Mouse (Mus musculus): ENCODE results near the gene Rfx8.

The Rfx8 gene

DNA sequence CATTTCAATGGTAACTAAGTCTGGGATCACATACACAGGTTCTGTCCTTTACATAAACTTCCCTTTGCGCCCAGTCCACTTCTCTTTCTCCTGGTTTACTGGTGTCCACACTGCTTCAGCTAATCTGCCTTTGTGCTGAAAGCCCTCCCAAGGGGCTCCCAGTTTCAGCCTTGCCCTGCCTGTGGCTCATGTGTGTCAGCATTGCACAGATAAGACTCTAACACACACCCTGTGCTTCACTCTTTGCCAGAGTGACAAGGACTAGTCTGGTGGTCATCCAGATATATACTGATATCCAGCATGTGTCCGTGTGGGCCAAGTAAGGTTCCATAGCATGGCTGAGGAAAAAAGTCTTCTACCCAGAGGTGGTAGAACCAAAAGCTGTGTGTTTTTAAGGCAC, 14.7 kb upstream of the Rfx8 start:
- no peak for ATAC-seq (ENCODE audit: insufficient number of reproducible peaks, low FRiP score, low TSS enrichment)

DNA sequence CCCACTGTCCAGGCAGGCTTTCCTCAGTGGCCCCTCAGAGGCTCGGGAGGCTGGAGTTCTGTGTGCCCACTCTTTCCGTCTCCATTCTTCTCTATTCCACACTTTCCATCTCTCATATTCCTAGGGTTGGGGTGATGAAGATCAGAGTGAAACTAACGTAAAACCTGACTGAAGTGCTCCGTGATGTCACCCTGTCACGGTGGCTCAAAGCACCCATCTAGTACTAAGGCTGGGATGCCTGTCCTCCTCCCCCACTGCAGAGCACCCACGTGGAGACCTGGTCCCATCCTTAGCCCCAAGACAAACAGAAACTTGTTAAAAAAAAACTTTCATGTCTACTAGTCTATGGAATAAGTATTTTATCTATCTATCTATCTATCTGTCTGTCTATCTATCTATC, 14.1 kb upstream of the Rfx8 start:
- ATAC-seq (ENCODE audit: insufficient number of reproducible peaks, low FRiP score, low TSS enrichment), result no peak

DNA sequence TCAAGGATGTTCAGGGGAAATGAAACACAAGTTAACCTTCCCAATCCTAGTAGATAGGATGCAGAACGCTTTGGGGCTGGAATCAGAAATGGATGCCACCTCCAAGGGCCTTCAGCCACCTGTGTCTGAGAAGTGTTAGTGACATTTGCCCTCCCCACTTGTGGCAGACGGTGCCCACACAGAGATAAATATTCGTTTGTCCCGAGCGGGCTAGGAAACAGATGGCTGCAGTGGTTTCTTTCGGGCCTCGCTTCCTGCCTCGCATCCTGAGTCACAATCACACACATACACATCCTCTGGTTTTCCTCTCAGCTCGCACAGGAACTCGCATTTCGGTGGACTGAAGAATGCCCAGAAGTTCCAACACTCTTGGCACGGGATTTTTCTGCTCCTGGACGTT, 13.5 kb upstream of the Rfx8 start:
- no peak for ATAC-seq (ENCODE audit: insufficient number of reproducible peaks, low FRiP score, low TSS enrichment)

DNA sequence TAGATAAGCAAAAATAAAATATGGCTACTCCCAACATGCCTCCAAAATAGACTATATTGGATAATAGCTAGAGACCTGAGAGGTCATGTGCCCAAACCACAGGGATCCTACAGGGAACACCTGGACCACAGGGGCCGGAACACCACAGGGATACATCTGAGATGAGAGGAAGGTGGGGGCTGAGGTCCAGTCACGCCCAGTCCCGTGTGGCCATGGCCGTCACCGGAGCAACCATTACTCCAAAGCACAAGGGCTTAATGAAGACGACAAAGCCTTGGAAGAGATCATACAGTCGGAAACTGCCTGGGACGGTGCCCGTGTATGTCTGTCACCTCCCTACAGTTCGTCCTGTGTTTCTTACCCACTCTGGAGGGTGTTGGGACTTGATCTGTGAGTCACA, 13.1 kb upstream of the Rfx8 start:
- ATAC-seq (ENCODE audit: insufficient number of reproducible peaks, low FRiP score, low TSS enrichment), result no peak

DNA sequence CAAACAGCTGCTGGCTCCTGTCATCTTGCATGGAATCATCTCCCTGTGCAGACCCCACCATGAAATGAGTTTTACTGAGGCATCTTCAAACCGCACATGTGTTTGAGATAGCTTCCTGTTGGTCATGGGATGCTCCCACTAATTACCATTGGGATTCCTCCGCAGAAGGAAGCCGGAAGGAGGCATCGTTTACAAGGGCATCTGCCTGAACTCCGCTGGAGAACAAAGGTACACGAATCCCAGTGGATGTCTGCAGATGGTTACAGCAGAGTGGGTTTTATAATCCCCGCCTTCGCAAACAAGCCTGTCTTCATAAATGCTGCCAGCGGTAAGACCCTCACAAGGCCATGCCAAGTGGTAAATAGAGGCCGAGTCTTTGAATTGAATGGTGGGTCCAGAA, 11.3 kb upstream of the Rfx8 start:
- no peak for ATAC-seq (ENCODE audit: insufficient number of reproducible peaks, low FRiP score, low TSS enrichment)

DNA sequence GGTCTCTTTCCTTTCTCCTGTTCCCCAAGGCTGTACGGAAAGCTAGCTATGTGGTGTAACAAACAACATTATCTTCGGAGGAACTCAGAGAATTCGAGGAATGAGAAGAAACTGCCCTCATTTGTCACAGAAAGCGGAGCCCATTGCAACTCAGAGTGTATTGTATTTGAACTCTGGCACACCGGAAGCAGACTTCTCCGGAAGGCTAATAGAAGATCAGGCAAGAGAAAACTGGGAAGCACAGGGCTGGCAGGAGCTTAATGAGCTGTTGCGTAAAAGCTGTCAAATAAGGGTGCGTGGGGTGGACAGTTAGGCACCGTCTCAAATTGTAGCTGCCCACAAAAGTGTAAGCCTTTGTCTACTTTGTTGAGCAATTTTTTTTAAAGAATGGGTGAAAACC, 10.7 kb upstream of the Rfx8 start:
- ATAC-seq (ENCODE audit: insufficient number of reproducible peaks, low FRiP score, low TSS enrichment), result no peak

DNA sequence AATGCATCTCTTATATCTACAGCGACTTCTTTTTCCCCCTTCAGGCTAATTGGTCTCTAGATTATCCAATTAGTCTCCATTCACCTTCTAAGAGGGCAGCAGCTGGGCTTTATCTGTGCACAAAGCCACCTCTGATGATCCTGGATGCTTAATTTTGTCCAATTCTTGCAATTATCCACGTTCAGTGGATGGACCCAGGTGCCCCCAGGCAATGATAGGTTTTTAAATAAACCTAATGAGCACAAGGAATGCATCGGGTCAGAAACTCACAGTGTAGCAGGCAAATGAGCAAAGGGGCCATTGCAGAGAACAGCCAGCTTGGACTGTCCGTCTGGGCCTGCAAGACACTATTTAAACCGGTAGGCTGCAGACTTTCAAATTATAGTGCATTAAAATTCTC, 10.1 kb upstream of the Rfx8 start:
- no peak for ATAC-seq (ENCODE audit: insufficient number of reproducible peaks, low FRiP score, low TSS enrichment)

DNA sequence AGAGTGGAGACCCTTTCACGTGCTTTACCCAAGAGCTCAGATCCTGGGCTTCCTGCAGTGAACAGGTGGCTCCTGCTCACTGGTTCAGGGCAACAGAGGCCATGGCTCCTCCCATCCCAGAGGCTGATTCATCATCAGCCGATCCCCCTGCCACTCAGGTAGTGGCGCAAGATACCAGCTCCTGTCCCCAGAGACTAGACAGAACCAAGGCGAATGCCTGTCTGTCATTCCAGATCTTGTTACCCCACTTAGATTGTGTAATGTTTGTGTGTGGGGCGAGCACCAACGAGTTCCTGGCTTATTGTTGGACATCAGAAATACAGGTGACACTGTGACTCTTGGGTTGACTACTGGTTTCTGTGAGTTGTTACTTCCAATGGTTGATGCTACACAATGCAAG, 9.1 kb upstream of the Rfx8 start:
- no peak for ATAC-seq (ENCODE audit: insufficient number of reproducible peaks, low FRiP score, low TSS enrichment)

DNA sequence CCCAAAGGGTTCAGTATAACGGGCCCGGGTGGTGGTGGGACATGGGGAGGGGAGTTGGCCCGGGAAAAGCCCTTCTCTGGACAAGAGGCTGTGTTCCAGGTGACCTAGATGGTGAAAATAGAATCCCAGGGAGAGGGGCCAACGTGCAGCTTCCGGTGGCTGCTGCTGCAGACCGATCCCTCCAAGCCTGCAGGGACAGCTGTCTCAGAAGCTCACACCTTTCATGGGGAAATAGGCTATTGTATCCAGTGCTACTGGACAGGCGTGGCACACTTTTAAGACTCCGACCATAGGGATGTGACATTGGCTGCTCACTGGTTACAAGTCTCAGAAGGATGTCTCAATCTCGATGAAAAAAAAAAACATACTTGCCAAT, 542 bp upstream of the Rfx8 start:
- ATAC-seq (ENCODE audit: insufficient number of reproducible peaks, low FRiP score, low TSS enrichment), result peak; percentile 31; the same call in 1 of the 2 replicates

DNA sequence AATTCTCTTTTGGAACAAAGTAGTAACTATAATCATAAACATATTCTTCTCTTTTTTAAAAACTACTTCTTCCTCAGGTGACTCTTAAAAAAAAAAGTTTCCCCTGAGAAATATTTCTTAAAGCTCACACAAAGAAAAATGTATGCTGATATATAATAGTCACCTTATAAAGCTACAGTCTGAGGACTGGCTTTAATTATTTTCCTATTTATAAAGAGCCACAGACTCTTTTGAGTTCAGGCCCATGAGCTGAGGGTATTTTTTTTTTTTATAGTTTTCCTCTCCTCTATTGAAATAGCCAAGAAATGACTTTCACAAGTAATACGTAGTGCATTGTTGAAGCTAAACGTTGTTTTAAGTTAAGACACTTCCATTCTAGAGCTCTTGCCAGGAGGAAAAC, 611 bp downstream of the Rfx8 start:
- no peak for ATAC-seq (ENCODE audit: insufficient number of reproducible peaks, low FRiP score, low TSS enrichment)

DNA sequence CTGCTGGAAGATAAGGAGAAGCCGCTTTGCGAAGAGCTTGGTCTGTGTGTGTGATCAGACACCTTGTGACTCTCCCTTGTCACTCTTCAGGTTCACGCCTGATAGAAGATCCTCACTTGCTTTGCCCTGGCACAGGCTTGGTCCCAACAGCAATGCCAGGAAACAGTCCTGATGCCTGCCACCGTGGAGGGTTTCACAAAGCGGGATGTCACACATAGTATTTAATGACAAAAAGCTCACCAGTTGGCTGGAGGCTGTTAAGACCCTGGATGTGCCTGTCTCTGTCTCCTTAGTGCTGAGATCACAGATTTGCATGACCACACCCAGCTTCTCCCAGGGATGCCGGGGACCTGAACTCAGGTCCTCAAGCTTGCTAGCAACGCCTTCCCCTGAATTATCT, 5.2 kb downstream of the Rfx8 start:
- ATAC-seq (ENCODE audit: insufficient number of reproducible peaks, low FRiP score, low TSS enrichment), result no peak

DNA sequence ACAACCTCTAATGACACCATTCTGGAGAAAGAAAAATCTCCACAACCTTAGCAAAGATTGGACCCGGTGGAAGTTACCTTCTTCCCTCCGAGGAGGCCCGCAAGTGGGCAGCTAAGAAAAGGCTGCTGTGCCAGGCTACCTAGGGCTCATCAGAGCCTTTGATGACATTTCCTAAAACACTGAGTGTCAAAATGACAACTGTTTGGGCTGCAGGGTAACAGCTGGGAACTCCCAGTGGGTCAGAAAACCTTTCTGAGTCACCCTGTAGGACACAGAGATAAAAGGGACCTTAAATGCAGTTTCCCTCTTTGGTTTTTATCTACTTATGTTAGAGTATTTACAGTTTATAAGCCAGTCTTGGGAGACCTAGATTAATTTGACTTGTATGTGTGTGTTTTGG, 6.1 kb downstream of the Rfx8 start:
- ATAC-seq (ENCODE audit: insufficient number of reproducible peaks, low FRiP score, low TSS enrichment), result no peak

DNA sequence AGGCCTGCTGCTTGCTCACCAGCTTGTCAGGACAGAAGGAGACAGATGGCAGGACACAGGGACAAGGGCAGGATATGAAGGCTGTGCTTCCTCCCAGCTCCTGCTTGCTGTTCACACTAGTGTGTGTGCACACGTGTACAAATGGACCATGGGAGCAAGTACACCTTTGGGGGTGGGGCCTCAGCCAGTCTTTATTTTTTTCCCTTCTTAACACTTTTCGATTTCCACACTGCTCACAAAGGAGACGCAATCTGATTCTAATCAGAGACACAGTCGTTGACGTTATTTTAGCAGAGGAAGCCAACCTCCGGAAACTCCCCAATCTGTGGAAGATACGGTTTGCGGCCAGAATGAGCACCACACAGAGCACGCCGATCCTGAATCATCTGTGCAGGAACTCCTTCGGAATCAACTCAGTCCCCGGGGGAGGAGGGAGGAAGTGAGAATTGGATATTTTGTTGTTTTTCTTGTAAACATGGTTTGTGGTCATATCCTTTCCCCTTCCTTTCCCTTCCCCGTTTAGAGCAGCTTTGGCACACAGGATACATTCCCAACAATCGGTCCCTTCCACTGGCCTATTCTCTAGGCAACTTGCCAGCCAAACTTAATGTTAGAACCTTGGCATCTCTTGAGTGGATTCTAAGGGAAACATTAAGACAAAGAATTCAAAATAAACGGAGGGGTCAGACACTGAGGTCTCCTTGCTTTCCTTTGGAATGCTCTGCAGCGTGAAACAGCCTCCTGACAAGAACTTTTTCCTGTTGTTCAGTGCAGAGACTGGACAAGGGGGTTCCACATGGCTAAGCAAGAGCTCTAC, 6.7 kb downstream of the Rfx8 start:
- ATAC-seq (ENCODE audit: insufficient number of reproducible peaks, low FRiP score, low TSS enrichment), result no peak

DNA sequence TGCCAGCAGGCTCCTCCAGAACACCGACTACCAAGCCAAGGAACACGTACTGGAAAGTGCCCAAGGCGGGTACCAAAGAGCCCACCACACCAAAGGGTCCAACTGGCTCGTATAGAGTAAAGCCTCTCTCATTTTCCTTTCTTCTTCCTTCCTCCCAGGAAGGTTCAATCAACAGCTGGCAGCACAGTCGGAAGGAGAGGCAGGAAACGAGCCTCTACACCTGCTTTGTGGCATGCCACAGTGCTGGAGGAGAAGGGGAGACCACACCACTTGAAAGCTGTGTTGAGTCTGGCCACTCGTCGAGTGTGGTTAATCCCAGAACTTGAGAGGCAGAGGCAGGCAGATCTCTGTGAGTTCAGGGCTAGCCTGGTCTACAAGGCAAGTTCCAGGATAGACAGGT, 7.5 kb downstream of the Rfx8 start:
- ATAC-seq (ENCODE audit: insufficient number of reproducible peaks, low FRiP score, low TSS enrichment), result no peak

DNA sequence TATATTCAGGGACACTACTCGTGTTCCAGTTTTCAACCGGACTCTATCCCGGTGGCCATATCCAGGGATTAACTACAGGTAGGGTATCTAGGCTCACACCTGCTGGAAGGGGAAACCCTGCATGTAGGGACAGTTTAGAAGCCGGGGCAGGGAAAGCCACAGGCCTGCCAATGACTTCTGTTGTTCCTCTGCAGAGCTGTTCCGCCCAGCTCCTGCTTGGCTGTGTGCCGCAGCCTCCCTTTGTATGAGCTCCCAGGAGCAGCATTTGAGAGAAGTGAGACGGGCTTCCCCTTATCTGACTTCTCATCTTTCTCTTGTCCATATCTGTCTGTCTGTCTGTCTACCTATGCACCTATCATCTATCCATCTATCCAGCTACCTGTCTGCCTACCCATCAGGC, 8.5 kb downstream of the Rfx8 start:
- ATAC-seq (ENCODE audit: insufficient number of reproducible peaks, low FRiP score, low TSS enrichment), result no peak

DNA sequence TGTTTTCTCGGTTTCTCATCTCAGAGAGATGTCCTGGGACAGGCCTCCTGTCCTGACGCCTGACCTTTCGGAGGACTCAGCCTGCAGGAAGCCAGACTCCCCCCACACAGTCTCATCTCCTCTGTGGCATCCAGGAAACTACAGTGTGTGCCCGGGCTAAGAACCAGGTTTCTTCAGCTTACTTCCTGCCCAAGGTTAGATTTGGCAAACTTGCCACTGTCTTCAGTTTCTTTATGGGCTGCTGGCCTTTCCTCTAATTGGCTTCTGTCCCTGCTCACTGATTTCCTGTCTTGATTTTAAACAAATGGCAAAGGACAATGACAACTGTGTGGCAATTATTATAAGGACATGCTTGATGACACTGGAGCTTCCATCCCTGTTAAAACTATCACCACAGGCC, 10.2 kb downstream of the Rfx8 start:
- ATAC-seq (ENCODE audit: insufficient number of reproducible peaks, low FRiP score, low TSS enrichment), result no peak

DNA sequence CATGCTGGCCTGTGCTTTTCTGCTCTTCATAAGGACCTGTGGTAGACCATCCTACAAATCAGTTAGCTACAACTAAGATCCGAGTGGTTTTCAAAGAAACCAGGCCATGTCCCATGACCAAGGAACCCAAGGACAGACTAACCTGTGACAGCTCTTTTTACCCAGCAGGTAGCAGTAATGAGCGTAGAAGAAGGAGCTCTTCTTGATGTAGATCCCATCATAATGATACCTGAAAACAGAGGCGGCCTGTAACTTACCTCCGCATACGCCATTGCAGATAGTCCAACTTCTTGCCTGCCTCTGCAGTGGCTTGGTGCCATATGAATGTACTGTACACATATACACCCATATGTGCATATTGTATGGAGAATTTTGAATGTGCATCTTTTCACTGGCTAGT, 10.8 kb downstream of the Rfx8 start:
- no peak for ATAC-seq (ENCODE audit: insufficient number of reproducible peaks, low FRiP score, low TSS enrichment)

DNA sequence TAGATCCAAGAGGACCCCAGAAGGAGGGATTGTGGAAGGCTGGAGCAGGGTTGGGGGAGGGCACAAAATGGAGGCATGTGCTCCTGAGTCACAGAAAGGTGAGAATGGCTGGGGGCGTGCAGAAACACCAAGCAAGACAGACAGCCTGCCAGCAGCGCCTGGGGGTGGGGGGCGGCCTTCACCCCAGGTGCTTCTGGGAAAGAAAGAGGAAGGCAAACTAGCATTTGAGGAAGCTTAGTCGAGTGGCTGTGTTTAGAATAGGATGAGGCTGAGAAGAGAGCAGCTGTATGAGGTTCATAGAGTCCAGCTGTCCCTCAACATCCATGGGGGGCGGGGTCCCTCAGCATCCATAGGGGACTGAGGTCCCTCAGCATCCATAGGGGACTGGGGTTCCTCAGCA, 12.0 kb downstream of the Rfx8 start:
- no peak for ATAC-seq (ENCODE audit: insufficient number of reproducible peaks, low FRiP score, low TSS enrichment)

DNA sequence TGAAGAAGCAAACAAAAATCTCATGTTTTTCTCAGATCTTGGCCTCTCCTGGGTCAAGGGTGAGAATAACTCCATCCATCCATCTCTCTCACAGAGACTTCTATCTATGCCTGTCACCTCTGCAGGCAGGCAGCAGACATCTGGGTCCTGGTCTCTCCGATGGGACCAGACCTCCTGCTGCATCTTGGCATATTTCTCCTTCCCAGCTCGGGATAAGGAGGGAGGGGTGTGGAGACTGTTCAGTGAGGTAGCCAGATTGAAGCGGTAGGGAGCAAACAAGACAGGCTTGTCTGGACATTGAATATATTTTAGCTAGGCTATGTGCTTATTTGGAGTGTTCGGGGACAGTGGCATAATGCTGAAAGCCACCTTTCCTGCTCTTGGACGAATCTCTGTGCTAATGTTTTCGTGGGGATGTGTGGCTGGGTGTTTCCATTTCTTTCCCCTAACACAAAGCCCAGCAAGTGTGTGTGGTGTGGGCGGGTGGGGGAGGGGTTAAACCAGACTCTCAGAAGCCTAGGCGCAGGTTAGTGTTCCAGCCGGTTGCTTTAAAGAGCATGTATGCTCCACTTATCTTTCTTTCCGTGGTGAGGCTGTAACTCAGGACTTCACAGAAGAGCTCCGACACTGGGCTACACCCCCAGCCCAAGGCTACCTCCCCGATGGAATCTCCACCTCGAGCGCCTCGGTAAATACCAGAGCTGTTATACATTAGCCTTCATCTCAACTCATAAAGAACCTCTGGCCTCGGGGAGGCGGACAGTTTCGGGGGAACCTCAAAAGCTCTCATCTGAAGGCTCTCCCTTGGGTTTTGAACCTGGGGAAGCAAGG, 18.4 kb downstream of the Rfx8 start:
- no peak for ATAC-seq (ENCODE audit: insufficient number of reproducible peaks, low FRiP score, low TSS enrichment)

DNA sequence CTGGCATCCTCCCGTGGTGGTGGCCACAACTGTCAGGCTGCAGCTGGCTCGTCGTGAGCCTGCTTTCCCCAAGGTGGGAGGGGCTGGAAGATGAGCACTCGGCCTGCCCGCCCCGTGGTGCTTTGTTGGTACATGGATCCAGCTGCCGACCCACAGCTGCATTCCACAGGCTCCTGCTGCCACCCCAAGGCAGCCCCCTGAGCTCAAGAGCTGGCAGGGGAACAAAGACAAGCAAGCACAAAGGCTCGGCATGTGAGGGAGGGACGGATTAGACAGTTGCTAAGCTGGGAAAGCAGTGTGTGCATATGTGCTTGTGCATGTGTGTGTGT, 19.6 kb downstream of the Rfx8 start:
- no peak for ATAC-seq (ENCODE audit: insufficient number of reproducible peaks, low FRiP score, low TSS enrichment)

DNA sequence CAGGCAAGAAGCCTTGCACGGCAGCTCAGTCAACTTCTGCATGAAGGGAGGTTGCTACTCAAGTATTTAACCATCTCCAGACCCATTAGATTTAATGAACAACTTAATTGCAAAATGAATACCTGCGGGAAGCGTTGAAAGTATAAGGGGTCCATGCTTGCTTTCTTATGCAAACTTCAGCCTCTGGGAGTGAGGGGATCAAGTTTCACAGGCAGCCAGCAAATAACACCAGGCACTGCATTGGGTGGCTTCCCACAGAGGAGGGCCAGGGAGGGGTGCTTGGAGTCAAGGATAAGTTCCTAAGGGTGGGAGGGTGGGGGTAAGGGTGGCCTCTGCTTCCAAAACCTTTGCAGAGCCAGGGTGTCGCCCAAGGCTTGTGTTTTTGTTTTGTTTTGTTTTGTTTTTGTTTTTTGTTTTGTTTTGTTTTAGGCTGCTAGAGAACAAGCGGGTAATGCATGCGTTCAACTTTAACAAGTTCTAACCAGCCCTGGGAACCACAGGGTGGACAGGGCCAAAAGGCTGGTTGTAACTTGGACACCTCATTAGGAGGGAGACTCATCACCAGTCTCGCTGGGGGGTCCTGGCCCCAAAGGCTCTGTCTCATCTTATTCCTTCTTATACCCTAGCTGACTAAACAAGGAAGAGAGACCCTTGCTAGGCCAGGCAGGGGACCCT, 20.1 kb downstream of the Rfx8 start:
- ATAC-seq (ENCODE audit: insufficient number of reproducible peaks, low FRiP score, low TSS enrichment), result no peak

DNA sequence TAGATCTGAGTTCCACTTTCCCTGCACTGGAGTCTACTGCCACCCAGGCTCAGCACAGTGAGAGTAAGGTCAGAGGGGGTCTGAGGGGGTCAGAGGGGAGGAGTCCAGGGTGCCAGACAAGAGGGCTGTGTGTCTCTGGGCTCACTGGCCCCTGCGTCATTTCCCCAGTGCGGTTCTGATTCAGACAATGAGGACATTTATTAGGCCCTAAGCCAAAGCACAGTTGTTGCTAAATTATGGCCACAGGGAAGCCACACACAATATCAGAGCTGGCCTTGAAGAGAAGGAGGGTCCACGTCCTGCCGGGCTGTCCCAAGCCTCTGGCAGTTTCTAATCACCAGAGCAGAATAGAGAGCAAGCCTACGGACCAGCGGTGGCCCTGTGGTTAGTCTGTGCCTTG, 22.3 kb downstream of the Rfx8 start:
- ATAC-seq (ENCODE audit: insufficient number of reproducible peaks, low FRiP score, low TSS enrichment), result no peak

Measured in cerebellum, adult (tissue).